Mouse (Mus musculus) layer of hippocampus, postnatal 14 days (tissue): ENCODE data around the gene Lyz2. TPM values are rescaled to one million over a fixed set of nuclear protein-coding genes. Genes with fewer than 3 reads are reported as not detected.
"Not testable (repeated sequence)": the region's sequence is repeated elsewhere in the genome, so short reads cannot be mapped to it uniquely, and the experiment has no call there.

Experiments used
- DNase-seq, 2 experiments: peaks; one replicate each; pipeline ENCODE4 v3.0.0; 2021 to 2022; ENCODE audit warnings: low spot score in 2 of 2, mixed read lengths in 1 of 2
- long read RNA-seq, 2 experiments: library from polyadenylated mRNA; stranded (forward); transcript quantifications; one replicate each; pipeline ENCODE4 v2.0.0; 2021
- total RNA-seq, 2 experiments: library from RNA; stranded (reverse); gene quantifications; 2 replicates each; pipeline ENCODE4 v1.2.3; 2021

The Lyz2 gene
- 1 to 10 TPM; 7.3 to 7.9 TPM for total RNA-seq
- long read RNA-seq, experiment 1, transcript Lyz2-201 (4 exons, 1,316 nt) = major isoform, 5 of 5 reads
- long read RNA-seq, experiment 1, partial matches to known transcripts = 0 of 5 reads
- long read RNA-seq, experiment 1, other reads (novel, unspliced or antisense) = 0 of 5 reads
- long read RNA-seq, experiment 2, transcript Lyz2-201 (4 exons, 1,316 nt) = major isoform, 14 of 15 reads
- long read RNA-seq, experiment 2, partial matches to known transcripts = 1 of 15 reads
- long read RNA-seq, experiment 2, other reads (novel, unspliced or antisense) = 0 of 15 reads

DNA sequence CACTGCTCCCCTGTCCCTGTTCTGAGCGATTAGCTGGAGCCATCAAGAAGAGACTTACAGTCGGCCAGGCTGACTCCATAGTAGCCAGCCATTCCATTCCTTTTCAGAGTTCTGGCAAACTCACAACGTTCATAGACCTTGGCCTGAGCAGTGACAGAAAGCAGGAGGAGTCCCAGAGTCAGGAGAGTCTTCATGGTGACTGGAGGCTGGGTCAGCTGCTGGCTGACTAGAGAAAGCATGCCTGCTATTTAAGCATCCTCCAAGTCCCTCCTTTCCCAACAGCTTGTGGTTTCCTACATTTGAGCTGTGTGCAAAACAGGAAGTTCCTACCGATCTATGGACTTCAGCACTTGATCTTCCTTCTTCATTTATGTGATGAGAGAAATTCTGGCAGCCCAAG lies at the start of gene Lyz2:
Gene Lyz2, minus strand, starts transcription at position 273 of the 400 bp plus-strand sequence.
- no peak for DNase-seq

GRCm38 (mm10) chr10:117330521-117330920 lies 48.4 kb upstream of the Lyz2 start:
- no peak for DNase-seq

- DNase-seq = no peak
Measured at GRCm38 (mm10) chr10:117323782-117324181, 41.7 kb upstream of the Lyz2 start.

GRCm38 (mm10) chr10:117322630-117323029 lies 40.5 kb upstream of the Lyz2 start:
- DNase-seq = no peak

- DNase-seq = no peak
Measured at GRCm38 (mm10) chr10:117320571-117320981, 38.5 kb upstream of the Lyz2 start.

GRCm38 (mm10) chr10:117316391-117316790 lies 34.3 kb upstream of the Lyz2 start:
- no peak for DNase-seq

DNA sequence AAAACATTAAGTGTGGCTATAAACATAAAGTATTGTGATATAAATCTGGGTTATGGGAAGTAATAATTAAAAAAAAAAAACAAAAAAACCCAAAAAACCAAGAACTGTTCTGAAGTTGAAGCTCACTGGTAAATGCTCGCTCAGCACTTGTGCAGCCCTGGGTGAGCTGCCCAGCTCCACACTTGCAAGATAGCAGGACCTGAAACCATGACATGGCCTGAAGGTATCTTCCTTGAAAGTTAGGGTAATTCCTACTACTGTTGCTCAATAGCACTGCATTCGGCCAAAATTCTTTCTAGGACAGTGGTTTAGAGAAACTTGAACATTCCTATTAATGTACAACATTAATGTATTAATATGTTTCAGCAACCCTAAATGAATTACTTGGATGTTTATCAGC lies 31.0 kb upstream of the Lyz2 start:
- DNase-seq = no peak

DNA sequence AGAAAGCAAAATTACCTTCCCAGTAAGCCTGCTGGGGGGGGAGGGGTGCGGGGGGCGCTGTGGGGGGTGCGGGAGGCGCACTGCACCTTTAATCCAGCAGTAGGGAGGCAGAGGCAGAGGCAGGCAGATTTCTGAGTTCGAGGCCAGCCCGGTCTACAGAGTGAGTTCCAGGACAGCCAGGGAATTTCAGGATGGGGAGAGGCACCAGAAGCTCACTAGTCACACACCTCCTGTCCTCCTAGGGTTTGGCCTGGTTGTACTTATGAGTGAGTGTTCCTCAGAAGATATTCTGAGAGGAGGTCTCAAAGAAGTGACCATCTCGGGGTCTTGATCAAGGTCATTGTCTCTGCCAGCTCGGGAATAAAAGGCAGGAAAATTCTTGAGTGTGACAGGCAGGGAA lies 30.0 kb upstream of the Lyz2 start:
- no peak for DNase-seq

- no peak for DNase-seq
Measured at GRCm38 (mm10) chr10:117304371-117304770, 22.2 kb upstream of the Lyz2 start.

DNA sequence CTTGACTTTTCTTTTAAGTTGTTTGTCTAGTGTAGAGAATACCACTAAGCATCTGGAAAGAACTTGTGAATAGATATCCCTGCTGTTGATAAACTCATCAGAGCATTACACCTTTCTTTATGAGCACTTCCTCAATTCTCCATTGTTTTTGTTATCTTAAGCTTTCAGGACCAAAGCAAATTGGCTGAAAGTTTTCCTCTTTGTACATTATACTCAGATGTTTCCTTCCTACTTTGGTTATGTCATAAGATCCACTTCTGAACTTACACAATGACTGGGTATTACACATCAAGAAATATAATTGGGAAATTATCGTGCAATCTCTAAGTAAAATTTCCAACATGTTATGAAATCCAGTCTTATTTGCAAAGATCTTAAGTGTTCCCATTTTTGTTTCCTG lies 19.6 kb upstream of the Lyz2 start:
- DNase-seq = no peak

- no peak for DNase-seq
Measured at GRCm38 (mm10) chr10:117299901-117300520, 17.9 kb upstream of the Lyz2 start.

GRCm38 (mm10) chr10:117299106-117299505 lies 17.0 kb upstream of the Lyz2 start:
- no peak for DNase-seq

DNA sequence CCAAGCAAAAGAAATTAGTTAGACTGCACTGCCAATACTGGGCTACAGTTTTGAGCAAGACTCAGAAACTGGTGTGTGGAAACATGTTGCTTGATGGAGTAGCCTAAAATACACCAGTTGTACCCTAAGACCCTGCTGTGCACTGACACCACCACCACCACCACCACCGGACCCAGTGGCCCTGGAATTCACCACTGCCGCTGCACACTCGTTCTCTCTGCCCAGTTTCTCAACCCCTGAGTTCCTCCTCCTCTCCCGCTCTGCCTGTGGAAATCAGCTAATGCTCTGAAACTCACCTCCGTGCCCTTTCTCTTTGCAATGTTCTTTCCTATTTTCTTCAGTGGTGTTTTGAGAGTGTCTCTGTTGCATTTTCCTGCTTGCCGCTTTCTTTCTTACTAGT lies 16.2 kb upstream of the Lyz2 start:
- DNase-seq = no peak

DNA sequence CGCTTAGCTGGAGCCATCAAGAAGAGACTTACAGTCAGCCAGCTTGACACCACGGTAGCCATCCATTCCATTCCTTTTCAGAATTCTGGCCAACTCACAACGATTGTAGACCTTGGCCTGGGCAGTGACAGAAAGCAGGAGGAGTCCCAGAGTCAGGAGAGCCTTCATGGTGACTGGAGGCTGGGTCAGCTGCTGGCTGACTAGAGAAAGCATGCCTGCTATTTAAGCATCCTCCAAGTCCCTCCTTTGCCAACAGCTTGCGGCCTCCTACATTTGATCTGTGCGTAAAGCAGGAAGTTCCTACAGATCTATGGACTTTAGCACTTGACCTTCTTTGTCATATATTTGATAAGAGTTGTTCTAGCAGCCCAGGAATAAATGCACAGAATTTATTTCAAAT lies 10.6 kb upstream of the Lyz2 start, which contains the start of gene Lyz1:
Gene Lyz1, minus strand, starts transcription at position 198 of the 400 bp plus-strand sequence.
- DNase-seq = no peak

- DNase-seq = not testable (repeated sequence)
Measured at GRCm38 (mm10) chr10:117290936-117291335, 8.8 kb upstream of the Lyz2 start.

DNA sequence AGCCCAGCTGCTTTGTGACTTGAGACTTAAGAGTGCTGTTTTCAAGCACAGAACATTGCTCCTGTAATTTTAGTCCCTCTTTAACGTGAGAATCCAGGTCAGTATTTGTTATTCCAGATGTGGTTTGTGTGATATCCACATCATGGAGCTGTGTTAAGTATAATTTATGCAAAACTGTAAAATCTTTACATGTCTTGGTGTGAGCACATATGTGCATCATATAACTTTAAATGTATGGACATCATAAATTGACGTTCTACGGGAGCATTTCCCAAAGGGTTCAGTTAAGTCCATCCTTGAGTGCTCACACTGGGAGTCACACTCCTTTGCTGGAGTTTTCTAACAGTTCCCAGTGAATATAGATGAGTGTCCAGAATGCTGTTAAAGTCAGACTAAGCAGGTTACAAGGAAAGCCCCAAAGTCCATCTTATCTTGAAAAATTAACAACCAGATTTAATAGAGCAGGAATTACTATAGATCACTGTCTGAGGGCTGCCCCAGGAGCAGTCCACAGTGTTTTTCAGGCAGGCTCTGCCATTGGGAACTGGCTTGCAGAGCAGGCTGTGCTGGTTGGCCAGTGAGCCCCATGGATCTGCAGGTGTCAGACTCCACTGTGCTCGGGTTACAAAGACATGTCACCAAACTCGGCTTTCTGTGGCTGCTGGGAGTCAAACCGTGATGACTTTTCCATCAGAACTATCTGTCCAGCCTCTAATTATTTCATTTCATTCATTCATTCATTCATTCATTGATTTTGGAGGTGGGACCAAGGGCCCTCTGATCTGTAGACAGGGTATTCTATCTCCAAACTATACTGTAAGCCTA lies 8.1 kb upstream of the Lyz2 start:
- DNase-seq = no peak

GRCm38 (mm10) chr10:117289034-117289505 lies 6.9 kb upstream of the Lyz2 start:
- not testable (repeated sequence) for DNase-seq

- DNase-seq = no peak
Measured at GRCm38 (mm10) chr10:117288197-117289033, 6.3 kb upstream of the Lyz2 start.

GRCm38 (mm10) chr10:117287226-117287850 lies 5.2 kb upstream of the Lyz2 start:
- no peak for DNase-seq

- no peak for DNase-seq
Measured at GRCm38 (mm10) chr10:117286366-117286970, 4.3 kb upstream of the Lyz2 start.
